Mouse (Mus musculus): ENCODE measurements around the gene Tmco1. TPM values are rescaled to one million over a fixed set of nuclear protein-coding genes. Genes with fewer than 3 reads are reported as not detected.

The Tmco1 gene
- polyA plus RNA-seq (2016; fragmentation: Nextera tagmentation; extraction: Ambion mirVana) = 65.4 and 65.7 TPM in 2 replicates

GRCm38 (mm10) chr1:167308261-167309054 lies at the start of gene Tmco1:
TSS of gene Tmco1 (plus strand) at chr1:167308378.
- Histone ChIP-seq H3K9me3 (no peaks in the 10 kb centered on the region), H3K27me3 (replicated peaks; ENCODE audit: low read depth, poor library complexity, severe bottlenecking) (no peaks in the 10 kb centered on the region)
- under 1% methylated on average over 82 of the region's 82 CpGs for WGBS

DNA sequence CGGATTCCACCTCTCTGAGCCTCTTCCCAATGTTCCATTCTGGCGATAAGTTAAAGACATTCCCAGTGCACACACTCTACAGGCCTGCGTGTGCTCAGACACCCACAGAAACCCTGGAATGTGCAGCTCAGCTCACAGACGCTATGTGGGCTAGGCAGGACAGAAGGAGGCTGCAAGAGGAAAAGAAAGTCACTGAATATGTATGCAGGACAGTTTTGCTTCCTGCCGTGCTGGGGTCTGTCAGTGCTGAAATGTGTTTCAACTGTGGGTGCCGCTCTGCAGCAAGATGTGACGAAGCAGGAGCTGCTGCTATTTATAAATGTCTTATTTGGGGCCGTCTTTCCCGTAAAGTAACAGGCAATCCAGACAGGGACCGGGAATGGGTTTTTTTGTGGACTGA lies 48.5 kb upstream of the Tmco1 start:
- H3K27ac ChIP-seq (replicated peaks) = no peak overlapping the region
- H3K4me3 ChIP-seq = no peak overlapping the region
- no peak for DNase-seq (ENCODE audit: low spot score)
- peaks cover 32% of the 10 kb centered on the region for H3K4me1 ChIP-seq
- H3K27me3 ChIP-seq (replicated peaks; ENCODE audit: low read depth, poor library complexity, severe bottlenecking) = no peaks in the 10 kb centered on the region
- no peaks in the 10 kb centered on the region for H3K9me3 ChIP-seq
- H3K36me3 ChIP-seq (replicated peaks) = peaks cover 15% of the 10 kb centered on the region
- 83% methylated on average over 10 of the region's 10 CpGs for WGBS

More at GRCm38 (mm10) chr1:167308261-167309054, at the start of gene Tmco1:
- H3K4me1 ChIP-seq = peaks cover 15% of the 10 kb centered on the region
- peak within 1 kb of the TSS; percentile 78 for H3K4me3 ChIP-seq
- DNase-seq (ENCODE audit: low spot score) = peak; percentile 98
- peaks cover 21% of the 10 kb centered on the region for H3K36me3 ChIP-seq (replicated peaks)
- peak within 1 kb of the TSS; percentile 98 for H3K27ac ChIP-seq (replicated peaks)

DNA sequence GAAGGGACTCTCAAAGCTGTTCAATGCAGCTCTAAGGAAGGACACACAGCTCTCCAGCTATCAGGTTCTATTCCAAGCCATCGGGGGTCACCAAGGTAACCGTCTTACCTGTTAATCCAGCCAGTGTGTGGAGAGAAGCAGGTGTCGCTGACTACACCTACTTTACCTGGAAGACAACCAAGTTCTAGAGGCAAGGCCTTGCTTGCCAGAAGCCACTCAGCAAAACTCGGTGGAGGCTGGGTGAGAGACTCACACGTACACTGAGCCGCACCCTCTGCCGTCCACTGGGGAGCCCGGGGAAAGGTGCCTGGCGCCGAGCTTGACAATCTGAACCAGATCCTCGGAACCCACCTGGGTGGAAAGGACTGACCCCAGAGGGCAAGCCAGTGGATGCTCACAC lies 46.4 kb upstream of the Tmco1 start:
- WGBS = 92% methylated on average over 11 of the region's 11 CpGs
- Histone ChIP-seq H3K27me3 (replicated peaks; ENCODE audit: low read depth, poor library complexity, severe bottlenecking) (no peaks in the 10 kb centered on the region), H3K4me1 (peaks cover 18% of the 10 kb centered on the region), H3K36me3 (replicated peaks) (peaks cover 23% of the 10 kb centered on the region), H3K9me3 (no peaks in the 10 kb centered on the region), H3K27ac (replicated peaks) (no peak overlapping the region), H3K4me3 (no peak overlapping the region)
- no peak for DNase-seq (ENCODE audit: low spot score)

- peaks cover 28% of the 10 kb centered on the region for H3K36me3 ChIP-seq (replicated peaks)
Measured at GRCm38 (mm10) chr1:167262489-167263041, 45.6 kb upstream of the Tmco1 start.

DNA sequence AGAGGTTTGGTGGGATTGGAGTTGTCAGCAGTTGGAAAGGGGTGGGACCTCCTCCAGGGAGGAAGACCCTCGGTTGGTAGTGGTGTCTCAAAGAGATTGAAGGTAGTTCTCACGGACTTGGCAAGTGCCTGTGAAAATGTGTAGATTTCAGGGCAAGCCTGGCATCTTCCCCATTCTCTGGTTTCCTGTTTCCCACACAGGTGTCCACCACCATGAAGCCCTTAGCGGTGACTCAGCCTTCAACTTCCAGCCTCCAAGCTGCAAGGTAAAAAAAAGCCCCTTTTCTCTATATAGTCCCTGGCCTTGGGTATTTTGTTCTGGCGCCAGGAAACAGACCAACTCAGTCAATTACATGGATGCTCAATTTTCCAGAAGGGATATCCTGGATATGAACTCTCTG lies 42.8 kb upstream of the Tmco1 start:
- Histone ChIP-seq H3K27ac (replicated peaks) (no peak overlapping the region), H3K9me3 (no peaks in the 10 kb centered on the region), H3K27me3 (replicated peaks; ENCODE audit: low read depth, poor library complexity, severe bottlenecking) (no peaks in the 10 kb centered on the region), H3K4me3 (no peak overlapping the region), H3K4me1 (peaks cover 45% of the 10 kb centered on the region), H3K36me3 (replicated peaks) (peaks cover 28% of the 10 kb centered on the region)
- 88% methylated on average over 4 of the region's 4 CpGs for WGBS
- DNase-seq (ENCODE audit: low spot score) = no peak

More at GRCm38 (mm10) chr1:167262489-167263041, 45.6 kb upstream of the Tmco1 start:
- Histone ChIP-seq H3K27me3 (replicated peaks; ENCODE audit: low read depth, poor library complexity, severe bottlenecking) (no peaks in the 10 kb centered on the region), H3K27ac (replicated peaks) (no peak overlapping the region), H3K4me1 (peaks cover 17% of the 10 kb centered on the region), H3K4me3 (no peak overlapping the region), H3K9me3 (no peaks in the 10 kb centered on the region)
- DNase-seq (ENCODE audit: low spot score) = no peak
- 79% methylated on average over 10 of the region's 10 CpGs for WGBS

GRCm38 (mm10) chr1:167266720-167267119 lies 41.5 kb upstream of the Tmco1 start:
- 74% methylated on average over 3 of the region's 3 CpGs for WGBS
- Histone ChIP-seq H3K4me1 (peaks cover 56% of the 10 kb centered on the region), H3K9me3 (no peaks in the 10 kb centered on the region), H3K27ac (replicated peaks) (no peak overlapping the region), H3K36me3 (replicated peaks) (peaks cover 24% of the 10 kb centered on the region), H3K27me3 (replicated peaks; ENCODE audit: low read depth, poor library complexity, severe bottlenecking) (no peaks in the 10 kb centered on the region), H3K4me3 (no peak overlapping the region)
- no peak for DNase-seq (ENCODE audit: low spot score)

DNA sequence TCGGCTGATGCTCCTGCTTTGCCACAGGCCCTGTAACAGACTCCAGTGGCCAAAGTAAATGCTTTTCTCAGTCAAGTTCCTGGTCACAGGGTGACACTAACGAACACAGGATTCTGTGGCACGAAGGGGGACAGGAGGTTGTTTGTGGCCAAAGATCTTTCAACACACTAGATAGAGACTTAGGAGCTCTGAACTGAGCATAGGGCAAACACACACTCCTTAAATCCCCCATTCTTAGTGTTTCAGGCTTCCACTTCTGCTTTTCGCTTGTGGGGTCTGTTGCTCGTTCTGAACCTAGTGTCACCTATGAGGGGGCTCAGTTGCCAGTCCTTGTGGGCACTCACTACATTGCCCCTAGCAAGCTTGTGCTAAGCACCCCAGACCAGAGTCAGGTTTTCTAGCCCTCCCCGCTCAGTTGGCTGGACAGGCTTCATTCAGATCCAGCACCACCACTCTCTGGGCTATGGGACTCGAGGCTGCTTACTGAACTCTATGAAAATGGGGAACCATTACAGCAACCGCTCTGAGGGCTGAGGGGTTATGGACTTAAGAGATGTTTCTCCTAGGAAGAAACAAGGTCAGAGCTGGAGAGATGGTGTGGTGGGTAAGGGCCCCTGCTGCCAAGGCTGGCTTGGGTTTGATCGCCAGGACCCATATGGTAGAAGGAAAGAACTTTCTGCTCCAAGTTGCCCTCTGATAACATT lies 39.7 kb upstream of the Tmco1 start:
- Histone ChIP-seq H3K27ac (replicated peaks) (peak overlapping the region; percentile 3; the same call in 1 of the 2 replicates), H3K27me3 (replicated peaks; ENCODE audit: low read depth, poor library complexity, severe bottlenecking) (no peaks in the 10 kb centered on the region), H3K36me3 (replicated peaks) (peaks cover 26% of the 10 kb centered on the region), H3K4me3 (no peak overlapping the region), H3K4me1 (peaks cover 60% of the 10 kb centered on the region), H3K9me3 (no peaks in the 10 kb centered on the region)
- WGBS = 84% methylated on average over 9 of the region's 9 CpGs
- no peak for DNase-seq (ENCODE audit: low spot score)

DNA sequence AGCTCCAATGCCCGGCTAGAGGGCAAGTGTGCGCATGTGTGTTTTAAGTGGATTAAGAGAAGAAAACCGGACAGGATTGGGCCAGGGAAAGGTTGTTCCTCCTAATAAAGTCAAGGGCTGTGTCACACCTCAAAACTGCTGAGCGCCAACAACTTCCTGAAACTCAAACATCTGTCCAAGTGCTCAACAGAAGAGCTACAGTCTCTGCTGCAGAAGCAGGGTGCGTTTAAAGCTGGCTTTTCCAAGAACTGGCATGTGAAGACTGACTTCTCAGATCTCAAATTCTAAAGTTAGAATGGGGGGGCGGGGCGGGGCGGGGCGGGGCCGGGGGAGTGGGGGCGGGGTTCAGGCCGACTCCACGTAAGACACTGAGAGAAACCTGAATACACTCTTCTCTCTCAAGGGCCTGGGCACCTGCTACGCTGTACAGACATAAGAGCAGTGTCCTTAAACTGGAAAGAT lies 38.8 kb upstream of the Tmco1 start:
- peak; percentile 35 for DNase-seq (ENCODE audit: low spot score)
- Histone ChIP-seq H3K27me3 (replicated peaks; ENCODE audit: low read depth, poor library complexity, severe bottlenecking) (no peaks in the 10 kb centered on the region), H3K27ac (replicated peaks) (peak overlapping the region; percentile 57; the same call in 1 of the 2 replicates), H3K36me3 (replicated peaks) (peaks cover 32% of the 10 kb centered on the region), H3K9me3 (no peaks in the 10 kb centered on the region), H3K4me1 (peaks cover 68% of the 10 kb centered on the region), H3K4me3 (no peak overlapping the region)
- 30% methylated on average over 14 of the region's 14 CpGs for WGBS

DNA sequence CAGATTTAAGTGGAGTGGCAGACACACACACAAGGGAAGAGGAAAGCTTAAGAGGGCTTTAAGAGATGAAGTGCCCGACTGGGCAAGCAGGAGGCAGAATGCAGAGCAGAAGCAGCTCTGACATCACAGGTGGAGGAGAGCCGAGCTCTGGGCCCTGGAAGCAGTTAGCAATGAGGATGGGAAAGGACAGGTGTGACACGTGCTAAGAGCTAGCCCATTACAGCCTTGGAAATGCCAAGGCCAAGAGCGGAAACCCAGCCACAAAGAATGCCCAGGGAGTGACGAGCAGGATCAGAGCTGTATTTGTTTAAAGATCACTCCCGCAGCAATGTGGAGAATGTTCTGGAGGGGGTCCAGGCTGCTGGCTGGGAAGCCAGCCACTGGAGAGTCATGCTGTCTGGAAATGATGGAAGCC lies 38.3 kb upstream of the Tmco1 start:
- Histone ChIP-seq H3K4me3 (peak overlapping the region; percentile 38), H3K27me3 (replicated peaks; ENCODE audit: low read depth, poor library complexity, severe bottlenecking) (no peaks in the 10 kb centered on the region), H3K27ac (replicated peaks) (peak overlapping the region; percentile 74), H3K9me3 (no peaks in the 10 kb centered on the region), H3K36me3 (replicated peaks) (peaks cover 32% of the 10 kb centered on the region), H3K4me1 (peaks cover 72% of the 10 kb centered on the region)
- DNase-seq (ENCODE audit: low spot score) = no peak
- WGBS = 39% methylated on average over 6 of the region's 6 CpGs

DNA sequence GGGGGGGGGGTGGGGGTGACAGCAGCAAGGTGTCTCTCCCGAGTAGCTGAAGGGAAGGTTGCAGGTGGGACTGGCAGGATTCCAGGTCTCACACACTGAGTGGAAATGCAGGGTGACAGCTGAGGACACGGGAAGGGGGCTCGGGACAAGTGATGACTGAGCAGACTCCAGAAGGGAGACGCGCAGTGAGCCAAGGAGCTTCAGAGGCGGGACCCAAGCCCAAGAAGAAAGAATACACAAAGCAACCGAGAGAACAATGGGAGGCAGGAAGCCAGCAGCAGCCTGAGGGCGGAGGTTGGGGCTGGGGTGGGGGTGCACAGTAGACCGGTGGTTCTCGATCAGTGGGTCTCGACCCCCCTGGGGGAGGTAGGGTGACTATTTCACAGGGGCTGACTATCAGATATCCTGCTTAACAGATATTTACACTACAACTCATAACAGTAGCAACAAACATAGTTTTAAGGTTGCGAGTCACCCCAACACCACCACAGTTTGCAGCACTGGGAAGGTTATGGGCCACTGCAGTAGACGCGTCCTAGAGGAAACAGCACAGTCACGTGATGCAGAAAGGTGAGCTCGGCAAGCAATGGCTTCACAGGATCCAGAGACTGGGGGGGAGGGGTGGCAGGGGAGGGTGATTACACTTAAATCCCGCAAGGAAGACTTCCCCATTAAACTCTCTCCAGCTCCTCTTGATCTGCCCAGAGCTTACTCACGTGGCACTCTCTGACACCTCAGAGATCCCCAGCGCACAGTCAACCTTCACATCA lies 37.7 kb upstream of the Tmco1 start:
- Histone ChIP-seq H3K36me3 (replicated peaks) (peaks cover 30% of the 10 kb centered on the region), H3K27me3 (replicated peaks; ENCODE audit: low read depth, poor library complexity, severe bottlenecking) (no peaks in the 10 kb centered on the region), H3K4me3 (peak overlapping the region; percentile 38), H3K27ac (replicated peaks) (peak overlapping the region; percentile 74), H3K4me1 (peaks cover 75% of the 10 kb centered on the region), H3K9me3 (no peaks in the 10 kb centered on the region)
- WGBS = 13% methylated on average over 19 of the region's 19 CpGs
- peak; percentile 46 for DNase-seq (ENCODE audit: low spot score)

- no peaks in the 10 kb centered on the region for H3K27me3 ChIP-seq (replicated peaks; ENCODE audit: low read depth, poor library complexity, severe bottlenecking)
- H3K9me3 ChIP-seq = no peaks in the 10 kb centered on the region
- H3K4me3 ChIP-seq = peak overlapping the region; percentile 38; the same call in 1 of the 2 replicates
- H3K36me3 ChIP-seq (replicated peaks) = peaks cover 29% of the 10 kb centered on the region
- H3K27ac ChIP-seq (replicated peaks) = peak overlapping the region; percentile 48; the same call in 1 of the 2 replicates
- no peak for DNase-seq (ENCODE audit: low spot score)
- WGBS = 35% methylated on average over 4 of the region's 4 CpGs
- peaks cover 75% of the 10 kb centered on the region for H3K4me1 ChIP-seq
Measured at GRCm38 (mm10) chr1:167271304-167271703, 36.9 kb upstream of the Tmco1 start.

DNA sequence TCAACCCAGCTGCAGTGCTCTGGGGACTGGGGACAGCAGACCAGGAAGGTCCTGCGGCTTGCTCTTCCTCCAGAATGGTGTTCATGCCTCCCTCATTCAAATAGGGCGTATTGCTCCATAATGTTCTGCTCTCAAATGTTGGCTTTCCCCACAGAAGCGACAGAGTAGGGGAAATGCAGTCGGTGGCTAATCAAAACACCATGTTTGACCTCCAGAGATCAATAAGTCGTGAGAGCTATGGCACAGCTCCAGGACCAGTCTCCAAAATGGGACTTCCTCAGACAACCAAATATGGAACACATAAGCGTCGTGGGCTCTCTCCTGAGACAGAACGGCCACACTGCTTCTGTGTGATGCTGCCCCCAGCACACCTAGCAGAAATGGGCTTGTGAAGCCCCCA lies 36.3 kb upstream of the Tmco1 start:
- H3K27me3 ChIP-seq (replicated peaks; ENCODE audit: low read depth, poor library complexity, severe bottlenecking) = no peaks in the 10 kb centered on the region
- 36% methylated on average over 8 of the region's 8 CpGs for WGBS
- H3K4me3 ChIP-seq = no peak overlapping the region
- H3K4me1 ChIP-seq = peaks cover 75% of the 10 kb centered on the region
- H3K36me3 ChIP-seq (replicated peaks) = peaks cover 33% of the 10 kb centered on the region
- no peaks in the 10 kb centered on the region for H3K9me3 ChIP-seq
- H3K27ac ChIP-seq (replicated peaks) = peak overlapping the region; percentile 48; the same call in 1 of the 2 replicates
- DNase-seq (ENCODE audit: low spot score) = no peak

All from embryonic facial prominence, embryonic 10.5 days (tissue).